Mouse (Mus musculus) kidney, postnatal 0 days (tissue): ENCODE measurements around the gene Dhx58. TPM values are rescaled to one million over a fixed set of nuclear protein-coding genes. Genes with fewer than 3 reads are reported as not detected.

Experiments used
- ATAC-seq: fragments of 200-750 bp; cut with Nextera tagmentation; replicated peaks from 2 replicates; pipeline ENCODE4 v1.8.0; 2017; ENCODE audit warnings: low read depth, moderate number of reproducible peaks, moderate TSS enrichment, moderate library complexity; ENCODE audit not compliant: low FRiP score
- DNase-seq: peaks from one replicate; pipeline ENCODE4 v3.0.0-alpha.2; 2016; ENCODE audit warnings: low spot score
- H3K27ac ChIP-seq: fragments of 300-500 bp; sonication (generic); 2 replicates; pipeline ENCODE4 v1.5.1; 2014; ENCODE audit warnings: mild to moderate bottlenecking
- H3K27me3 ChIP-seq: fragments of 300-500 bp; sonication (generic); 2 replicates; pipeline ENCODE4 v1.6.1; 2014; ENCODE audit warnings: low read length, mixed read lengths; ENCODE audit not compliant: insufficient read depth
- H3K36me3 ChIP-seq: fragments of 300-500 bp; sonication (generic); 2 replicates; pipeline ENCODE4 v1.6.1; 2014; ENCODE audit warnings: low read length, mixed read lengths; ENCODE audit not compliant: insufficient read depth
- H3K4me1 ChIP-seq: fragments of 300-500 bp; sonication (generic); replicated peaks from 2 replicates; pipeline ENCODE4 v1.6.1; 2014; ENCODE audit warnings: antibody characterized with exemption, low read length, mixed read lengths; ENCODE audit not compliant: insufficient read depth
- H3K4me2 ChIP-seq: fragments of 300-500 bp; sonication (generic); 2 replicates; pipeline ENCODE4 v1.6.1; 2014; ENCODE audit warnings: mild to moderate bottlenecking, low read length, moderate library complexity, mixed read lengths
- H3K4me3 ChIP-seq: fragments of 300-500 bp; sonication (generic); replicated peaks from 2 replicates; pipeline ENCODE4 v1.5.1; 2014; ENCODE audit warnings: low read depth, low read length
- H3K9ac ChIP-seq: fragments of 300-500 bp; sonication (generic); 2 replicates; pipeline ENCODE4 v1.6.1; 2014; ENCODE audit warnings: low read depth, low read length
- H3K9me3 ChIP-seq: fragments of 300-500 bp; sonication (generic); replicated peaks from 2 replicates; pipeline ENCODE4 v1.6.1; 2016; ENCODE audit warnings: low read length, inconsistent platforms, mixed read lengths
- CTCF ChIP-seq: IDR thresholded peaks from 2 replicates; pipeline ENCODE4 v1.5.1; 2016; ENCODE audit warnings: antibody characterized with exemption, low read depth, mild to moderate bottlenecking, moderate library complexity
- WGBS: fragments of 180-500 bp; shearing (Covaris S2); extraction: QIAGEN DNeasy Blood & Tissue Kit; methylation state at CpG from one replicate; pipeline ENCODE4 v1.1.7; 2014; 5-methylcytosine and 5-hydroxymethylcytosine counted together
- polyA plus RNA-seq: library from polyadenylated mRNA; unstranded; fragments of >200 nt; fragmentation: Nextera tagmentation; extraction: Ambion mirVana; gene quantifications from 2 replicates; pipeline ENCODE4 v1.2.1, GENCODE M21; 2015

Dhx58 gene
- polyA plus RNA-seq, 1 experiment from 2014 or later: 3.3 TPM

GRCm38 (mm10) chr11:100697921-100698320, 6.2 kb downstream of the Dhx58 start:
- H3K9ac ChIP-seq: no peak overlapping the region
- no peak overlapping the region for H3K4me2 ChIP-seq
- no peaks in the 10 kb centered on the region for H3K9me3 ChIP-seq
- H3K4me3 ChIP-seq: no peak overlapping the region
- ATAC-seq: no peak
- TF ChIP-seq CTCF: no peak
- WGBS: 75% methylated on average over 7 of the region's 7 CpGs
- no peak for DNase-seq
- H3K27me3 ChIP-seq: no peaks in the 10 kb centered on the region
- H3K4me1 ChIP-seq: no peaks in the 10 kb centered on the region; the same call in 1 of the 2 replicates
- no peak overlapping the region for H3K27ac ChIP-seq
- H3K36me3 ChIP-seq: no peaks in the 10 kb centered on the region

- Histone ChIP-seq H3K27ac (no peak overlapping the region), H3K4me1 (peaks cover 6% of the 10 kb centered on the region), H3K4me3 (no peak overlapping the region), H3K27me3 (no peaks in the 10 kb centered on the region), H3K4me2 (no peak overlapping the region), H3K9me3 (no peaks in the 10 kb centered on the region), H3K36me3 (no peaks in the 10 kb centered on the region), H3K9ac (no peak overlapping the region)
- WGBS: 36% methylated on average over 5 of the region's 5 CpGs
- ATAC-seq (0 out of 2 replicates have a peak, but pooled peaks have one; percentile 55), DNase-seq (peak; percentile 76)
- peak; percentile 92 for TF ChIP-seq CTCF
Measured at GRCm38 (mm10) chr11:100694926-100695325, 9.1 kb downstream of the Dhx58 start.

- TF ChIP-seq CTCF: no peak
Measured at GRCm38 (mm10) chr11:100693154-100693553, 10.9 kb downstream of the Dhx58 start.

GRCm38 (mm10) chr11:100692164-100692616, 11.9 kb downstream of the Dhx58 start, which contains the start of gene Zfp385c:
Zfp385c (minus strand) TSS chr11:100692455.
- H3K36me3 ChIP-seq: no peaks in the 10 kb centered on the region

More at GRCm38 (mm10) chr11:100693154-100693553, 10.9 kb downstream of the Dhx58 start:
- Histone ChIP-seq H3K9ac (no peak overlapping the region), H3K9me3 (no peaks in the 10 kb centered on the region), H3K4me3 (no peak overlapping the region), H3K27me3 (no peaks in the 10 kb centered on the region), H3K4me1 (peaks cover 6% of the 10 kb centered on the region), H3K27ac (no peak overlapping the region), H3K4me2 (no peak overlapping the region), H3K36me3 (no peaks in the 10 kb centered on the region)
- ATAC-seq (no peak), DNase-seq (no peak)
- WGBS: 21% methylated on average over 5 of the region's 5 CpGs

GRCm38 (mm10) chr11:100690389-100690788, 13.7 kb downstream of the Dhx58 start:
- no peak overlapping the region for H3K9ac ChIP-seq
- no peak for ATAC-seq
- H3K4me2 ChIP-seq: no peak overlapping the region
- WGBS: 69% methylated on average over 7 of the region's 7 CpGs
- no peak overlapping the region for H3K4me3 ChIP-seq
- H3K9me3 ChIP-seq: no peaks in the 10 kb centered on the region
- H3K27ac ChIP-seq: no peak overlapping the region
- H3K36me3 ChIP-seq: no peaks in the 10 kb centered on the region
- DNase-seq: no peak
- peaks cover 6% of the 10 kb centered on the region for H3K4me1 ChIP-seq
- H3K27me3 ChIP-seq: no peaks in the 10 kb centered on the region
- TF ChIP-seq CTCF: no peak

More at GRCm38 (mm10) chr11:100692164-100692616, 11.9 kb downstream of the Dhx58 start, which contains the start of gene Zfp385c:
- H3K27me3 ChIP-seq: no peaks in the 10 kb centered on the region
- peak within 1 kb of the TSS; percentile 41; the same call in 1 of the 2 replicates for H3K9ac ChIP-seq
- ATAC-seq: no peak; the same call in 1 of the 2 replicates
- peak within 1 kb of the TSS; percentile 23 for H3K4me3 ChIP-seq
- H3K27ac ChIP-seq: no peak within 1 kb of the TSS
- H3K4me2 ChIP-seq: peak within 1 kb of the TSS; percentile 67
- DNase-seq: no peak
- no peaks in the 10 kb centered on the region for H3K9me3 ChIP-seq
- WGBS: 2% methylated on average over 23 of the region's 23 CpGs
- no peak for TF ChIP-seq CTCF
- H3K4me1 ChIP-seq: peaks cover 6% of the 10 kb centered on the region

- WGBS: 69% methylated on average over 4 of the region's 4 CpGs
- TF ChIP-seq CTCF: no peak
- peaks cover 6% of the 10 kb centered on the region for H3K4me1 ChIP-seq
- H3K4me3 ChIP-seq: no peak overlapping the region
- H3K4me2 ChIP-seq: no peak overlapping the region
- H3K9me3 ChIP-seq: no peaks in the 10 kb centered on the region
- no peak for DNase-seq
- no peak overlapping the region for H3K27ac ChIP-seq
- H3K9ac ChIP-seq: no peak overlapping the region
- H3K36me3 ChIP-seq: no peaks in the 10 kb centered on the region
- no peak for ATAC-seq
- H3K27me3 ChIP-seq: no peaks in the 10 kb centered on the region
Measured at GRCm38 (mm10) chr11:100688443-100688842, 15.6 kb downstream of the Dhx58 start.

GRCm38 (mm10) chr11:100687265-100687664, 16.8 kb downstream of the Dhx58 start:
- no peaks in the 10 kb centered on the region for H3K36me3 ChIP-seq
- DNase-seq (no peak), ATAC-seq (no peak)
- no peaks in the 10 kb centered on the region for H3K27me3 ChIP-seq
- no peak overlapping the region for H3K4me2 ChIP-seq
- WGBS: 79% methylated on average over 7 of the region's 7 CpGs
- no peak for TF ChIP-seq CTCF
- no peak overlapping the region for H3K27ac ChIP-seq
- H3K4me1 ChIP-seq: peaks cover 4% of the 10 kb centered on the region
- H3K4me3 ChIP-seq: no peak overlapping the region
- no peaks in the 10 kb centered on the region for H3K9me3 ChIP-seq
- no peak overlapping the region for H3K9ac ChIP-seq
